Mouse (Mus musculus) spleen, postnatal 0 days (tissue): ENCODE measurements around the gene Dnajc19. TPM values are rescaled to one million over a fixed set of nuclear protein-coding genes. Genes with fewer than 3 reads are reported as not detected.

ENCODE experiments used
- polyA plus RNA-seq: library from polyadenylated mRNA; unstranded; fragments of >200 nt; fragmentation: Nextera tagmentation; extraction: Ambion mirVana; gene quantifications from 2 replicates; pipeline ENCODE4 v1.2.1, GENCODE M21; 2015

Gene Dnajc19
- polyA plus RNA-seq, result 169 and 177 TPM in 2 replicates

GRCm38 (mm10) chr3:34080900-34081662 lies at the start of gene Dnajc19:
Gene Dnajc19 (minus strand): TSS chr3:34081321.

GRCm38 (mm10) chr3:34019540-34020381 lies 61.4 kb downstream of the Dnajc19 start, which contains the start of gene Fxr1:
Gene Fxr1 (plus strand): TSS chr3:34019943.

Other genes starting within 250 kb of the Dnajc19 start
- gene Ccdc39, start 237.0 kb downstream of the Dnajc19 start, polyA plus RNA-seq, result 0.26 and 0.50 TPM in 2 replicates
- gene Fxr1, start 61.4 kb downstream of the Dnajc19 start, polyA plus RNA-seq, result 31.7 and 32.5 TPM in 2 replicates